Mouse (Mus musculus): ENCODE data around the gene Mylk4. TPM values are rescaled to one million over a fixed set of nuclear protein-coding genes. Genes with fewer than 3 reads are reported as not detected.

Gene Mylk4
- total RNA-seq, 2 experiments from 2014 or later: 132 to 148 TPM

Other genes starting within 250 kb of the Mylk4 start
- 10 to 100 TPM; 13.0 to 16.4 TPM for gene Wrnip1, start 18.1 kb upstream of the Mylk4 start, total RNA-seq (2021)
- gene D930007J09Rik, start 18.9 kb upstream of the Mylk4 start, total RNA-seq (2021): not detected
- gene Serpinb1a, start 67.2 kb upstream of the Mylk4 start, total RNA-seq (2021): 1 to 10 TPM; 7.0 to 9.0 TPM
- 1 to 10 TPM; 1.2 TPM for gene Serpinb1c, start 114.3 kb upstream of the Mylk4 start, total RNA-seq (2021)
- gene Serpinb6b, start 181.3 kb upstream of the Mylk4 start, total RNA-seq (2021): 1 to 10 TPM; 2.5 to 3.6 TPM
- 1 to 10 TPM; 3.6 to 3.9 TPM for gene Serpinb9, start 219.3 kb upstream of the Mylk4 start, total RNA-seq (2021)
- gene Serpinb9b, start 243.5 kb upstream of the Mylk4 start, total RNA-seq (2021): not detected